Mouse (Mus musculus): ENCODE data around the gene Slc9a9.

DNA sequence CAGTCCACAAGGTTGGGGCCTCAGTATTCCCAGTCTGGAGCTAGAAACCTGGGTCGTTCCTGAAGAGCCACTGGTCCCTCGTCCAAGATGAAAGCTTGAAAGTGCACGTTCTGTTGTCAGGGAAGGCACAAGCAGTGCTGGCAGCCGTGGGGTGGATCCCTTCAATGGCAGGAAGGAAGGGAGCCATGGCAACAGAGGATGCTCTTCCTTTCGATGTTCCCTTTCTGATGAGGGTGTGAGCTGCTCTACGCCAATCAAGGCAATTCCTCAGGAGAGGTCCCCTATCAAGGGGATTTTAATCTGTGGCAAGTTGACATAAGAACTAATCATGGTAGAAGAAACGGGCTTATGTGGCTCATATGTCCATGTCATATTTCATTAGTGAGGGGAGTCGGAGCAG, 135.8 kb downstream of the Slc9a9 start:
- TF ChIP-seq CTCF (IDR thresholded peaks at IDR 0.05; ENCODE audit: control insufficient read depth, insufficient read depth, insufficient replicate concordance, low read depth, low read length) (no peak), POLR2A (IDR thresholded peaks at IDR 0.05; ENCODE audit: control insufficient read depth, low read depth, low read length) (no peak)
